Mouse (Mus musculus): ENCODE results near the gene Pole3.

DNA sequence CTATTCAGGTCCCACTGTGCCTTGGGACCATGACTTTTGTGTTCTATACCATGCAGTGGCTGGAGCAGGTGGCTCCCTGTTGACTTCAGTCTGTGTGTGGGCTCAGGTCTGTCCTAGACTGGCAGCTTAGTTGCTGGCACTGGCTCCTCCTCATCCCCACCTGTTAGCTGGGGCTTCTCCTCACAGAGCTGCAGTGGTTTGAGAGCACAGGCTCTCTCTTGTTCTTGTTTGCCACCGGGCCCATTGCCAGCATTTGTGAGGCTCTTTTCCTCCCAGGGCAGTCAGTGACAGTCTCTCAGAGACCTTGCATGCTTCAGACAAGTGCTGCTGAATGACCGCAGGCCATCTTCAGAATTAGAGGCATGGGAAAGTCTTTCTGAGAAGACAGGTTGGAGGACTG lies 32.2 kb downstream of the Pole3 start:
- TF ChIP-seq CTCF (IDR thresholded peaks at IDR 0.05; ENCODE audit: low read depth) (no peak), EP300 (IDR thresholded peaks at IDR 0.05; ENCODE audit: low read depth) (no peak)
